Mouse (Mus musculus) myocyte (in vitro differentiated cells): ENCODE results near the gene Csrnp2. TPM values are rescaled to one million over a fixed set of nuclear protein-coding genes. Genes with fewer than 3 reads are reported as not detected.
A peak's percentile ranks its signal among the peaks of the same experiment; 100 is the strongest.

Experiments
- H3K27me3 ChIP-seq: one replicate; pipeline ENCODE4 v1.6.1; 2011; ENCODE audit not compliant: control insufficient read depth, insufficient read depth, insufficient read length
- H3K36me3 ChIP-seq: one replicate; pipeline ENCODE4 v1.6.1; 2011; ENCODE audit not compliant: control insufficient read depth, insufficient read depth
- H3K4me2 ChIP-seq: one replicate; pipeline ENCODE4 v1.6.1; 2011; ENCODE audit warnings: low read depth, control low read depth
- H3K4me3 ChIP-seq: one replicate; pipeline ENCODE4 v1.5.1; 2011; ENCODE audit warnings: mild to moderate bottlenecking, control low read depth, moderate library complexity
- H3K79me2 ChIP-seq: one replicate; pipeline ENCODE4 v1.6.1; 2011; ENCODE audit not compliant: control insufficient read depth, insufficient read depth
- H3ac ChIP-seq: one replicate; pipeline ENCODE4 v1.6.1; 2011; ENCODE audit not compliant: control insufficient read depth, insufficient read length
- CEBPB ChIP-seq: IDR thresholded peaks from 2 replicates; pipeline ENCODE4 v1.6.1; 2011; ENCODE audit warnings: mild to moderate bottlenecking, moderate library complexity; ENCODE audit not compliant: poor library complexity, insufficient read depth, severe bottlenecking
- E2F4 ChIP-seq: IDR thresholded peaks from one replicate; pipeline ENCODE4 v1.6.1; 2011; ENCODE audit warnings: mild to moderate bottlenecking, control low read depth, moderate library complexity; ENCODE audit not compliant: insufficient read depth
- MAX ChIP-seq: IDR thresholded peaks from one replicate; pipeline ENCODE4 v1.6.1; 2011; ENCODE audit warnings: low read depth, mild to moderate bottlenecking, control low read depth
- MYOD1 ChIP-seq, 3 experiments: IDR thresholded peaks; one replicate each; pipeline ENCODE4 v1.6.1; 2011; ENCODE audit warnings: control low read depth in 2 of 3, low read depth in 2 of 3, mild to moderate bottlenecking in 2 of 3, moderate library complexity in 1 of 3; ENCODE audit not compliant: insufficient read length in 2 of 3, control insufficient read depth in 1 of 3
- MYOG ChIP-seq, 3 experiments: IDR thresholded peaks; one replicate each; pipeline ENCODE4 v1.6.1; 2011; ENCODE audit warnings: control low read depth in 2 of 3, low read depth in 2 of 3, mild to moderate bottlenecking in 2 of 3; ENCODE audit not compliant: insufficient read length in 2 of 3, control insufficient read depth in 1 of 3, insufficient read depth in 1 of 3
- POLR2A ChIP-seq: IDR thresholded peaks from one replicate; pipeline ENCODE4 v1.6.1; 2011; ENCODE audit warnings: low read depth, mild to moderate bottlenecking, control low read depth, moderate library complexity; ENCODE audit not compliant: insufficient read length
- POLR2AphosphoS2 ChIP-seq: IDR thresholded peaks from one replicate; pipeline ENCODE4 v1.6.1; 2011; ENCODE audit warnings: low read depth, control low read depth; ENCODE audit not compliant: insufficient read length
- REST ChIP-seq: IDR thresholded peaks from one replicate; pipeline ENCODE4 v1.6.1; 2011; ENCODE audit warnings: mild to moderate bottlenecking, control low read depth, moderate library complexity; ENCODE audit not compliant: insufficient read depth, insufficient read length
- SRF ChIP-seq: IDR thresholded peaks from one replicate; pipeline ENCODE4 v1.6.1; 2011; ENCODE audit warnings: low read depth; ENCODE audit not compliant: control insufficient read depth, insufficient read length
- TCF12 ChIP-seq: IDR thresholded peaks from one replicate; pipeline ENCODE4 v1.6.1; 2011; ENCODE audit warnings: mild to moderate bottlenecking, control low read depth; ENCODE audit not compliant: poor library complexity, insufficient read depth, severe bottlenecking
- TCF3 ChIP-seq: IDR thresholded peaks from one replicate; pipeline ENCODE4 v1.6.1; 2011; ENCODE audit warnings: low read depth, control low read depth; ENCODE audit not compliant: insufficient read length
- USF1 ChIP-seq: IDR thresholded peaks from one replicate; pipeline ENCODE4 v1.6.1; 2011; ENCODE audit warnings: low read depth, mild to moderate bottlenecking, control low read depth, moderate library complexity
- polyA plus RNA-seq: library from polyadenylated mRNA; unstranded; fragments of >200 nt; fragmentation: generic; extraction: Trizol; gene quantifications from one replicate; pipeline ENCODE4 v1.2.1, GENCODE M21; 2012; ENCODE audit warnings: missing spikeins

Gene Csrnp2
- polyA plus RNA-seq, 1 experiment = 9.2 TPM

DNA sequence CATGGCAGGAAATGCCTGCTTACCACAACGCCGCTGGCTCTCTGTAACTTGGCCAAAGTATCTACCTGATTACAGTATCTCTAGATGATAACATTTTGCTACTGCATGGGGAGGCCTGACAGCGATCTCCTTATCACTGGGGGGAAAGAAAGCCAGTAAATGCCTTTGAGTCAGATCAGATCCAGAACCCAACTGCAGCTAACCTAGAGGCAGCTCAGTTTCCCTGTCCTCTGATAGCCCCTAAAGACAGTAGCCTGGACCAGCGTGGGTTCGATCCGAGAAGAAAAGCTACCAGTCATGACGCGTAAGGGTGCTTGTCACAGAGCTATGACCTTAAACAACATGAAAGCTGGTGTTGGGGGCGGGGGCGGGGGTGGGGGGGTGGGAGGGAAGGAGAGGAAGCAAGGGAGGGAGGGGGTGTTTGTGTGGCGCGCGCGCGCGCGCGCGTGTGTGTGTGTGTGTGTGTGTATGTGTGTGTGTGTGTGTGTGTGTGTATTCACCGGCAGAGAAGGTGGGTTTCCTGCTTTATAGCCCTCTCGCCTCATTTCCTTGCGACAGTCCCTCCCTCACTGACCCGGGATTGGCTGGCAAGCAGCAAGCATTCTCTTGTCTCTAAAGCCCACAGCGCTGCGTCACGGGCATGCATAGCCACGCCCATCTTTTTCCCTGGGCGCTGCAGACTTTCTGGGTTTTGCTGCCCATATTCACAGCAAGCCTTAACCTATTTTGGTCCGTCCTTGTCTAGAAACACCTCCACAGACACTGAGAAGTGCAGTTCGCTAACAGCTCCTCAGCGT lies 52.0 kb downstream of the Csrnp2 start:
- H3K36me3 ChIP-seq = no peaks in the 10 kb centered on the region
- H3ac ChIP-seq = no peak overlapping the region
- H3K27me3 ChIP-seq = no peaks in the 10 kb centered on the region
- H3K4me2 ChIP-seq = peak overlapping the region; percentile 88
- no peaks in the 10 kb centered on the region for H3K79me2 ChIP-seq
- H3K4me3 ChIP-seq = peak overlapping the region; percentile 27
- TF ChIP-seq SRF (no peak), MYOD1 (IDR thresholded peaks at IDR 0.05; ENCODE audit: control insufficient read depth in 1 of 3, insufficient read length in 2 of 3, low read depth in 2 of 3) (no peak), TCF3 (no peak), MYOG (IDR thresholded peaks at IDR 0.05; ENCODE audit: control insufficient read depth in 1 of 3, insufficient read depth in 1 of 3, insufficient read length in 2 of 3, low read depth in 2 of 3) (no peak), MAX (no peak), POLR2AphosphoS2 (peak; percentile 49), USF1 (no peak), REST (no peak), E2F4 (no peak), CEBPB (0 out of 2 replicates have a peak, but pooled peaks have one; percentile 2), TCF12 (no peak), POLR2A (peak; percentile 50)

DNA sequence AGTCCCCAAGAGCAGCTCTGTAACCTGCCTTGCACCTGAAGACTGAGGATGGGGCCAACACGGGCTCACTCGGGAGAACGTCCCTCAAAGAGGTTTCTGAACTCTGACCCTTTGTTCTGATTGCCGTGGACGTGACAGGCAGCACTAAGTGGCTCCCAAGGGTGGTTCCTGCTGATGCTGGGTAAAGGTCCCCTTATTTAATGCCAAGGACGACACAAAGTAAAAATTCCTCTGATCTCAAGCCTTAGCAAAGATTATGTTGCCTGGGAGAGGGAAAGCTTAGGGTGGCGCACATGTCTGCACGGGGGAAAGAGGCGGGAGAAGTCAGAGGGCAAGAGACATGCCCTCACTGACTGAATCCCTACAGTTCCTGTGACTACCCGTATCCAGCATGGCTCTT lies 58.8 kb downstream of the Csrnp2 start:
- no peaks in the 10 kb centered on the region for H3K27me3 ChIP-seq
- no peaks in the 10 kb centered on the region for H3K79me2 ChIP-seq
- no peak overlapping the region for H3K4me3 ChIP-seq
- no peak overlapping the region for H3K4me2 ChIP-seq
- TF ChIP-seq MYOD1 (IDR thresholded peaks at IDR 0.05; ENCODE audit: control insufficient read depth in 1 of 3, insufficient read length in 2 of 3, low read depth in 2 of 3) (no peak), CEBPB (no peak), MAX (no peak), TCF3 (no peak), E2F4 (no peak), POLR2A (no peak), USF1 (no peak), MYOG (IDR thresholded peaks at IDR 0.05; ENCODE audit: control insufficient read depth in 1 of 3, insufficient read depth in 1 of 3, insufficient read length in 2 of 3, low read depth in 2 of 3) (no peak), REST (no peak), SRF (no peak), POLR2AphosphoS2 (no peak), TCF12 (no peak)
- no peak overlapping the region for H3ac ChIP-seq
- no peaks in the 10 kb centered on the region for H3K36me3 ChIP-seq

- H3K36me3 ChIP-seq = no peaks in the 10 kb centered on the region
- no peak overlapping the region for H3ac ChIP-seq
- H3K79me2 ChIP-seq = no peaks in the 10 kb centered on the region
- H3K4me3 ChIP-seq = no peak overlapping the region
- no peak overlapping the region for H3K4me2 ChIP-seq
- TF ChIP-seq TCF12 (no peak), TCF3 (no peak), E2F4 (no peak), SRF (no peak), CEBPB (no peak), USF1 (no peak), POLR2A (no peak), REST (no peak), POLR2AphosphoS2 (no peak), MYOG (IDR thresholded peaks at IDR 0.05; ENCODE audit: control insufficient read depth in 1 of 3, insufficient read depth in 1 of 3, insufficient read length in 2 of 3, low read depth in 2 of 3) (no peak)
- H3K27me3 ChIP-seq = no peaks in the 10 kb centered on the region
These were observed 59.2 kb downstream of the Csrnp2 start for GRCm38 (mm10) chr15:100436112-100436511.

- no peak overlapping the region for H3K4me2 ChIP-seq
- no peak overlapping the region for H3ac ChIP-seq
- no peaks in the 10 kb centered on the region for H3K36me3 ChIP-seq
- TF ChIP-seq MYOD1 (IDR thresholded peaks at IDR 0.05; ENCODE audit: control insufficient read depth in 1 of 3, insufficient read length in 2 of 3, low read depth in 2 of 3) (no peak), REST (no peak), TCF3 (no peak), MAX (no peak), USF1 (no peak), POLR2AphosphoS2 (no peak), E2F4 (no peak), CEBPB (no peak), SRF (no peak), TCF12 (no peak), MYOG (IDR thresholded peaks at IDR 0.05; ENCODE audit: control insufficient read depth in 1 of 3, insufficient read depth in 1 of 3, insufficient read length in 2 of 3, low read depth in 2 of 3) (no peak), POLR2A (no peak)
- H3K27me3 ChIP-seq = no peaks in the 10 kb centered on the region
- no peak overlapping the region for H3K4me3 ChIP-seq
- no peaks in the 10 kb centered on the region for H3K79me2 ChIP-seq
These were observed 62.1 kb downstream of the Csrnp2 start for GRCm38 (mm10) chr15:100433234-100433633.
